Mouse (Mus musculus) forebrain, embryonic 12.5 days (tissue): Measurements from ENCODE around the gene Rnf144a. TPM values are rescaled to one million over a fixed set of nuclear protein-coding genes. Genes with fewer than 3 reads are reported as not detected.

Source experiments
- ATAC-seq: fragments of 200-750 bp; cut with Nextera tagmentation; 2 replicates; pipeline ENCODE4 v1.8.0; 2017; ENCODE audit warnings: moderate TSS enrichment; ENCODE audit not compliant: low FRiP score
- H3K27ac ChIP-seq: fragments of 300-500 bp; sonication (generic); 2 replicates; pipeline ENCODE4 v1.5.1; 2016; ENCODE audit warnings: mild to moderate bottlenecking
- H3K27me3 ChIP-seq: fragments of 300-500 bp; sonication (generic); 2 replicates; pipeline ENCODE4 v1.6.1; 2016; ENCODE audit warnings: mild to moderate bottlenecking
- H3K36me3 ChIP-seq: fragments of 300-500 bp; sonication (generic); replicated peaks from 2 replicates; pipeline ENCODE4 v1.6.1; 2016; ENCODE audit warnings: mild to moderate bottlenecking
- H3K4me1 ChIP-seq: fragments of 300-500 bp; sonication (generic); 2 replicates; pipeline ENCODE4 v1.6.1; 2016
- H3K4me2 ChIP-seq: fragments of 300-500 bp; sonication (generic); 2 replicates; pipeline ENCODE4 v1.6.1; 2016; ENCODE audit warnings: mild to moderate bottlenecking, moderate library complexity
- H3K4me3 ChIP-seq: fragments of 300-500 bp; sonication (generic); replicated peaks from 2 replicates; pipeline ENCODE4 v1.5.1; 2016; ENCODE audit warnings: mild to moderate bottlenecking
- H3K9ac ChIP-seq: fragments of 300-500 bp; sonication (generic); 2 replicates; pipeline ENCODE4 v1.6.1; 2016; ENCODE audit warnings: mild to moderate bottlenecking
- H3K9me3 ChIP-seq: fragments of 300-500 bp; sonication (generic); 2 replicates; pipeline ENCODE4 v1.6.1; 2016
- WGBS: fragments of 180-500 bp; shearing (Covaris S2); methylation state at CpG from one replicate; pipeline ENCODE4 v1.1.7; 2016; 5-methylcytosine and 5-hydroxymethylcytosine counted together
- polyA plus RNA-seq: library from polyadenylated mRNA; unstranded; fragments of >200 nt; fragmentation: Nextera tagmentation; extraction: Ambion mirVana; gene quantifications from 2 replicates; pipeline ENCODE4 v1.2.1, GENCODE M21; 2016

The Rnf144a gene
- polyA plus RNA-seq, 1 experiment from 2014 or later: 50.7 TPM

GRCm38 (mm10) chr12:26386947-26387346 lies 28.1 kb downstream of the Rnf144a start:
- H3K9ac ChIP-seq: no peak overlapping the region
- H3K36me3 ChIP-seq: peaks cover 74% of the 10 kb centered on the region
- no peak overlapping the region for H3K4me3 ChIP-seq
- H3K4me1 ChIP-seq: no peaks in the 10 kb centered on the region
- no peaks in the 10 kb centered on the region for H3K9me3 ChIP-seq
- H3K27ac ChIP-seq: no peak overlapping the region
- ATAC-seq: no peak
- 75% methylated on average over 9 of the region's 9 CpGs for WGBS
- no peaks in the 10 kb centered on the region for H3K27me3 ChIP-seq
- no peak overlapping the region for H3K4me2 ChIP-seq

- Histone ChIP-seq H3K27me3 (no peaks in the 10 kb centered on the region), H3K36me3 (peaks cover 82% of the 10 kb centered on the region), H3K27ac (no peak overlapping the region), H3K4me2 (no peak overlapping the region), H3K4me1 (no peaks in the 10 kb centered on the region), H3K4me3 (no peak overlapping the region), H3K9me3 (no peaks in the 10 kb centered on the region), H3K9ac (no peak overlapping the region)
- WGBS: 80% methylated on average over 2 of the region's 2 CpGs
- ATAC-seq: no peak
Observed at GRCm38 (mm10) chr12:26386189-26386588, 28.9 kb downstream of the Rnf144a start.

- Histone ChIP-seq H3K9ac (no peak overlapping the region), H3K4me3 (no peak overlapping the region)
Observed at GRCm38 (mm10) chr12:26385735-26386134, 29.3 kb downstream of the Rnf144a start.

GRCm38 (mm10) chr12:26381730-26382129 lies 33.3 kb downstream of the Rnf144a start:
- ATAC-seq: no peak
- Histone ChIP-seq H3K4me2 (no peak overlapping the region), H3K4me3 (no peak overlapping the region), H3K27ac (no peak overlapping the region), H3K9ac (no peak overlapping the region), H3K9me3 (no peaks in the 10 kb centered on the region), H3K27me3 (no peaks in the 10 kb centered on the region), H3K4me1 (no peaks in the 10 kb centered on the region), H3K36me3 (peaks cover 69% of the 10 kb centered on the region)
- WGBS: 91% methylated on average over 8 of the region's 8 CpGs

More at GRCm38 (mm10) chr12:26385735-26386134, 29.3 kb downstream of the Rnf144a start:
- ATAC-seq: no peak
- 88% methylated on average over 6 of the region's 6 CpGs for WGBS
- no peak overlapping the region for H3K4me2 ChIP-seq
- H3K27ac ChIP-seq: no peak overlapping the region
- H3K36me3 ChIP-seq: peaks cover 86% of the 10 kb centered on the region
- H3K27me3 ChIP-seq: no peaks in the 10 kb centered on the region
- no peaks in the 10 kb centered on the region for H3K4me1 ChIP-seq
- H3K9me3 ChIP-seq: no peaks in the 10 kb centered on the region

- Histone ChIP-seq H3K27ac (no peak overlapping the region), H3K9ac (no peak overlapping the region), H3K36me3 (peaks cover 67% of the 10 kb centered on the region), H3K27me3 (no peaks in the 10 kb centered on the region), H3K4me1 (no peaks in the 10 kb centered on the region), H3K4me3 (no peak overlapping the region), H3K9me3 (no peaks in the 10 kb centered on the region), H3K4me2 (no peak overlapping the region)
- ATAC-seq: no peak
- 90% methylated on average over 7 of the region's 7 CpGs for WGBS
Observed at GRCm38 (mm10) chr12:26379797-26380196, 35.3 kb downstream of the Rnf144a start.

GRCm38 (mm10) chr12:26377691-26378090 lies 37.4 kb downstream of the Rnf144a start:
- no peaks in the 10 kb centered on the region for H3K4me1 ChIP-seq
- no peak for ATAC-seq

GRCm38 (mm10) chr12:26376541-26377323 lies 38.3 kb downstream of the Rnf144a start:
- H3K27ac ChIP-seq: no peak overlapping the region
- no peak overlapping the region for H3K4me3 ChIP-seq
- 96% methylated on average over 8 of the region's 8 CpGs for WGBS
- no peaks in the 10 kb centered on the region for H3K27me3 ChIP-seq
- H3K36me3 ChIP-seq: peaks cover 55% of the 10 kb centered on the region
- no peak for ATAC-seq
- H3K9ac ChIP-seq: no peak overlapping the region
- no peaks in the 10 kb centered on the region for H3K9me3 ChIP-seq
- H3K4me2 ChIP-seq: no peak overlapping the region
- H3K4me1 ChIP-seq: no peaks in the 10 kb centered on the region

More at GRCm38 (mm10) chr12:26377691-26378090, 37.4 kb downstream of the Rnf144a start:
- Histone ChIP-seq H3K4me2 (no peak overlapping the region), H3K4me3 (no peak overlapping the region), H3K36me3 (peaks cover 62% of the 10 kb centered on the region), H3K27me3 (no peaks in the 10 kb centered on the region), H3K9me3 (no peaks in the 10 kb centered on the region), H3K27ac (no peak overlapping the region), H3K9ac (no peak overlapping the region)
- 92% methylated on average over 7 of the region's 7 CpGs for WGBS

- WGBS: 87% methylated on average over 7 of the region's 7 CpGs
- H3K4me2 ChIP-seq: no peak overlapping the region
- H3K4me1 ChIP-seq: 0 out of 2 replicates have a peak, but pooled peaks cover 3% of the 10 kb centered on the region
- H3K9ac ChIP-seq: no peak overlapping the region
- H3K36me3 ChIP-seq: peaks cover 38% of the 10 kb centered on the region
- no peak overlapping the region for H3K27ac ChIP-seq
- H3K9me3 ChIP-seq: no peaks in the 10 kb centered on the region
- H3K27me3 ChIP-seq: no peaks in the 10 kb centered on the region
- no peak for ATAC-seq
- H3K4me3 ChIP-seq: no peak overlapping the region
Observed at GRCm38 (mm10) chr12:26373721-26374120, 41.3 kb downstream of the Rnf144a start.

GRCm38 (mm10) chr12:26370004-26370403 lies 45.0 kb downstream of the Rnf144a start:
- Histone ChIP-seq H3K36me3 (peaks cover 14% of the 10 kb centered on the region), H3K27ac (no peak overlapping the region), H3K4me1 (0 out of 2 replicates have a peak, but pooled peaks cover 3% of the 10 kb centered on the region), H3K4me3 (no peak overlapping the region), H3K9me3 (no peaks in the 10 kb centered on the region), H3K9ac (no peak overlapping the region), H3K4me2 (no peak overlapping the region), H3K27me3 (no peaks in the 10 kb centered on the region)
- no peak for ATAC-seq
- 69% methylated on average over 8 of the region's 8 CpGs for WGBS

- no peak overlapping the region for H3K4me3 ChIP-seq
- no peaks in the 10 kb centered on the region for H3K27me3 ChIP-seq
- 0 out of 2 replicates have a peak, but pooled peaks cover 3% of the 10 kb centered on the region for H3K4me1 ChIP-seq
- peaks cover 5% of the 10 kb centered on the region; the same call in 1 of the 2 replicates for H3K36me3 ChIP-seq
- ATAC-seq: no peak
- H3K9ac ChIP-seq: no peak overlapping the region
- WGBS: 94% methylated on average over 2 of the region's 2 CpGs
- no peak overlapping the region for H3K4me2 ChIP-seq
- no peaks in the 10 kb centered on the region for H3K9me3 ChIP-seq
- H3K27ac ChIP-seq: no peak overlapping the region
Observed at GRCm38 (mm10) chr12:26367361-26367760, 47.7 kb downstream of the Rnf144a start.

- ATAC-seq: no peak
- Histone ChIP-seq H3K4me1 (peaks cover 4% of the 10 kb centered on the region; the same call in 1 of the 2 replicates), H3K27ac (no peak overlapping the region), H3K9ac (no peak overlapping the region), H3K4me3 (no peak overlapping the region), H3K4me2 (no peak overlapping the region), H3K27me3 (no peaks in the 10 kb centered on the region), H3K9me3 (no peaks in the 10 kb centered on the region), H3K36me3 (peaks cover 5% of the 10 kb centered on the region; the same call in 1 of the 2 replicates)
- 87% methylated on average over 4 of the region's 4 CpGs for WGBS
Observed at GRCm38 (mm10) chr12:26366372-26366771, 48.7 kb downstream of the Rnf144a start.

- Histone ChIP-seq H3K4me1 (peaks cover 10% of the 10 kb centered on the region), H3K9me3 (no peaks in the 10 kb centered on the region), H3K27ac (no peak overlapping the region), H3K27me3 (no peaks in the 10 kb centered on the region), H3K9ac (no peak overlapping the region), H3K4me3 (no peak overlapping the region), H3K36me3 (0 out of 2 replicates have a peak, but pooled peaks cover 5% of the 10 kb centered on the region), H3K4me2 (no peak overlapping the region)
- WGBS: 95% methylated on average over 3 of the region's 3 CpGs
- no peak for ATAC-seq
Observed at GRCm38 (mm10) chr12:26365531-26366315, 49.3 kb downstream of the Rnf144a start.
